Mouse (Mus musculus) right cerebral cortex, postnatal 10 days (tissue): Measurements from ENCODE around the gene Sept3.

ENCODE experiments used
- DNase-seq, 2 experiments: peaks; one replicate each; pipeline ENCODE4 v3.0.0; 2021; ENCODE audit warnings: low spot score in 2 of 2

The Sept3 gene

GRCm38 (mm10) chr15:82339634-82340254, 65.1 kb downstream of the Sept3 start:
- no peak for DNase-seq

- DNase-seq = peak in 1 of 2 experiments; percentile 25
Measured at GRCm38 (mm10) chr15:82340414-82341035, 65.8 kb downstream of the Sept3 start.

- peak in 1 of 2 experiments; percentile 34 for DNase-seq
Measured at GRCm38 (mm10) chr15:82341036-82341501, 66.4 kb downstream of the Sept3 start.

GRCm38 (mm10) chr15:82341675-82342542, 67.2 kb downstream of the Sept3 start:
- no peak for DNase-seq

- no peak for DNase-seq
Measured at GRCm38 (mm10) chr15:82342543-82342935, 67.8 kb downstream of the Sept3 start.

GRCm38 (mm10) chr15:82343368-82344287, 68.9 kb downstream of the Sept3 start:
- peak in 1 of 2 experiments; percentile 40 for DNase-seq
